Mouse (Mus musculus): ENCODE data around the gene Scube3. TPM values are rescaled to one million over a fixed set of nuclear protein-coding genes. Genes with fewer than 3 reads are reported as not detected.

Gene Scube3
- polyA plus RNA-seq, 1 experiment from 2014 or later = 4.8 TPM

DNA sequence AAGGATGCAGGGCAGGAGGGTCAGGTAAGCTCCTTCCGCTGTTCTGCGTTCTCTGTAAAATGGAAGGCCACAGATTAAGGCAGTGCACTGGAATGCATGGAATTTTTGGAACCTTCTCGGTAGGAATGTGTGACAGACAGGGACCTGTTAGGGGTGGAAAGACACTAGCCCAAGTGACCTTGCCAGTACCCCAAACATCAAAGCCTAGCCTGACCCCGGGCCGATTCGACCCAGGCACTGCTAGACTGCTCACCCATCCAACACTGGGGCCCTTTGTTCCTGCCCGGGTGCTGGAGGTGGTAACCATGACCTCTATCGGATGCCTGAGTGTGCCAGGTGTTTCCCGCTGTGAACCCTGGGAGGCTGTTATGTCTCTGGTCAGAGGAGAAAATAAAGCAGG, 3.3 kb upstream of the Scube3 start:
- Histone ChIP-seq H3K27ac (ENCODE audit: low read length) (no peak overlapping the region), H3K9me3 (ENCODE audit: control insufficient read depth, low read depth, low read length) (no peaks in the 10 kb centered on the region), H3K4me2 (replicated peaks; ENCODE audit: low read depth, low read length) (no peak overlapping the region), H3K36me3 (ENCODE audit: control insufficient read depth, insufficient read depth, low read length) (no peaks in the 10 kb centered on the region), H3K4me1 (ENCODE audit: control insufficient read depth, insufficient read depth, low read length) (peaks cover 6% of the 10 kb centered on the region; the same call in 1 of the 2 replicates), H3K9ac (replicated peaks; ENCODE audit: low read depth, low read length) (no peak overlapping the region), H3K4me3 (ENCODE audit: low read depth, low read length) (no peak overlapping the region), H3K27me3 (ENCODE audit: control insufficient read depth, insufficient read depth, low read length) (no peaks in the 10 kb centered on the region)
- ATAC-seq (ENCODE audit: insufficient number of reproducible peaks, insufficient read depth, low FRiP score, low read depth) = no peak
- WGBS = 52% methylated on average over 9 of the region's 9 CpGs

DNA sequence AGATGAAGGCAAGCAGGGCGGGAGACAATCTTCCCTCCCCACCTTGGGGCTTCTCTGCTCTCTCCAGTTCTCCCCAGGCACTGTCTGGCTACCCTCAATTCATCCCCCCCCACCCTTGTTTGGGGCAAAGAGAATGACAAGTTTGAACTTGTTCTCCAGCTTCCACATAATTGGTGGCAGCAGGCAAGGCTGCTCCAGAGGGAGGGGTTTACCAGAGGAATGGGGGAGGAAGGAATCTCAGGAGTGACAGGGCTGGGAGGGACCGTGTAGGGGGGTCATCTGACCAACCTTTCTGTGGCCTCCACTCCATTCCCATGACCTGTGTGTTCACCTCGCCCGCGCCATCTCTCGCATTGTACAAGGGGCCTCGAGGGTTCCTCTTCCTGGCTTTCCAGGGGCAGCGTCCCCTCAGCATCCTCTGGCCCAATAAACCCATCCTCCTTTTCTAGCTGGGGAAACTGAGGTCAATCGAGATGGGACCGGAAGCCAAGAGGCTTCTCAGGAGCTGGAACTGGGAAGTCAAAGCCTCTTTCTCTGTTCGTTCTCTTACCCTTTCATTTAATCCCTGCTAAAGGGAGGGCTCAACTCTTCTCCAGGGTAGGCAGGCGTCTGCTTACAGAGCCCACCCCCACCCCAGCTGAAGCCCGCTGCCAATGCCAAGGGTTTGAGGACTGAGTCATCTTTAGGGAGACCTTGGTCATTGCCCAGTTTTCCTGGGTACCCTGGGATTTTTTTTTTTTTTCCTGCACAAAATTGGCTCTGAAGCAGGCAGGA, 1.3 kb upstream of the Scube3 start:
- Histone ChIP-seq H3K4me1 (ENCODE audit: control insufficient read depth, insufficient read depth, low read length) (peaks cover 15% of the 10 kb centered on the region), H3K9ac (replicated peaks; ENCODE audit: low read depth, low read length) (no peak overlapping the region), H3K36me3 (ENCODE audit: control insufficient read depth, insufficient read depth, low read length) (no peaks in the 10 kb centered on the region), H3K4me2 (replicated peaks; ENCODE audit: low read depth, low read length) (no peak overlapping the region), H3K9me3 (ENCODE audit: control insufficient read depth, low read depth, low read length) (no peaks in the 10 kb centered on the region), H3K27me3 (ENCODE audit: control insufficient read depth, insufficient read depth, low read length) (no peaks in the 10 kb centered on the region), H3K27ac (ENCODE audit: low read length) (no peak overlapping the region), H3K4me3 (ENCODE audit: low read depth, low read length) (no peak overlapping the region)
- WGBS = 33% methylated on average over 13 of the region's 13 CpGs
- no peak for ATAC-seq (ENCODE audit: insufficient number of reproducible peaks, insufficient read depth, low FRiP score, low read depth)

DNA sequence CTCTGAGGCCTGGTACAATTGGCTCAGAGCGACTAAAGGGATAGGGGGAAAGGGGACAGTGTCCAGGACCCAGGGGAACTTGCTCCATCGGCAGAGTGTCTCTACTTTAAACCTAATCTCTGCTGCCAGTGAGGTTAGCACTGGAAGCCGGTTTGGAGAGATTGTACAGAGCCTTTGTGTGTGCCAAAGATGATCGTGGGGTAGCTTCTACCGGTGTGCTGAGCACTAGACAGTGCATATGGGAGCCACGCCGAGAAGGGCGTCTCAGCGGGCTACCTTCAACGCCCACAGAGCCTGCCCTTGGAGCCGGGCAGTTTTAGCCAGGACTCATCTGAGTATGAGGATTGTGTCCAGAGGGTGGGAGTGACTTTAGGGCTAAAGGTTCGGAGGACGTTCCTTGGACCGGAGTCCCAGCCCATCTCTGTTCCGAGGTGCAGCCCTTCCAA, 713 bp upstream of the Scube3 start:
- Histone ChIP-seq H3K4me3 (ENCODE audit: low read depth, low read length) (peak overlapping the region; percentile 58), H3K4me1 (ENCODE audit: control insufficient read depth, insufficient read depth, low read length) (peaks cover 16% of the 10 kb centered on the region), H3K27ac (ENCODE audit: low read length) (no peak overlapping the region), H3K9ac (replicated peaks; ENCODE audit: low read depth, low read length) (0 out of 2 replicates have a peak overlapping the region, but pooled peaks have one; percentile 49), H3K27me3 (ENCODE audit: control insufficient read depth, insufficient read depth, low read length) (no peaks in the 10 kb centered on the region), H3K9me3 (ENCODE audit: control insufficient read depth, low read depth, low read length) (no peaks in the 10 kb centered on the region), H3K36me3 (ENCODE audit: control insufficient read depth, insufficient read depth, low read length) (no peaks in the 10 kb centered on the region), H3K4me2 (replicated peaks; ENCODE audit: low read depth, low read length) (peak overlapping the region; percentile 94)
- no peak for ATAC-seq (ENCODE audit: insufficient number of reproducible peaks, insufficient read depth, low FRiP score, low read depth)
- whole genome bisulfite sequencing = 6% methylated on average over 15 of the region's 15 CpGs

DNA sequence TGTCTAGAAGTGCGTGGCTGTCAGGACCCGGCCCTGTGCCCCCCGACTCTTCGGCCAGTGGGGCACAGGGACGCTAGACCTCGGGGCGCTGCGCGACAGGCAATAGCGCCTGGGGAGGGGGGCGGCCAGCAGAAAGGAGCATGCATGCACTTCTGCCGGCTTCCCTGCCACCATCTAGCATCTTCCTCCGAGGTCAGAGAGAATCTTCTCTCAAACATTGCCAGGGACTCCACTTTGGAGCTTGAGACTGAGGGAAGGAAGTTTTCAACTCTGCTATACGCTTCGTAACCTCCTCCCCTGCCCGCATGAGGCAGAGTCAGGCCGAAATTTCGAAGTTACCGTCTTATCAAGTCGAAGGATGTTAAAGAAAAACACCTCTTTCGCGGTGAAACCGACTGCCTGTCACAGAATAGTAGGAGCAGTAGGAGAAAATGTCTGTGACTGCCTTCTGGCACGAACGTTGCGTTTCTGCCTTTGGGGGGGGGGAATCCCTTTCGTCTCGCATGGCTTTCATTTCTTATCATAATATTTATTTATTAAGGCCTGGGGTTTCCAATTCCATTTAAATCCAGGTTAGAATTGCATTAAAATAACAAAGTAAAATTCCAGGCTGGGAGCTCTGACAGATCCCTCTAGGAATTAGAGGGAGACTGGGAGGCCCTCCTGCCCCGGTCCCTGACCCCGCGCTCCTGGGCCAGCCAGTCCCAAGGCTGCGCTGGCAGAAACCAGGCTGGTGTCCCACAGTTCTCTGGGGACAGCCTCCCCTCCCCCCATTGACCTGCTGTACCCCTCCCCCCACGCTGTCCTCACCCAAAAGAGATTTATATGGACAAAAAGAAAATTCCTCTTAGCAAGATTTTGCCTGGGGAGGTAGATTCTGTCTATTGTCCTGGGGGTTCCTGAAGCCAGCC, 1.0 kb downstream of the Scube3 start:
- Histone ChIP-seq H3K4me1 (ENCODE audit: control insufficient read depth, insufficient read depth, low read length) (peaks cover 18% of the 10 kb centered on the region), H3K36me3 (ENCODE audit: control insufficient read depth, insufficient read depth, low read length) (no peaks in the 10 kb centered on the region), H3K27ac (ENCODE audit: low read length) (no peak overlapping the region), H3K4me2 (replicated peaks; ENCODE audit: low read depth, low read length) (peak overlapping the region; percentile 94), H3K9me3 (ENCODE audit: control insufficient read depth, low read depth, low read length) (no peaks in the 10 kb centered on the region), H3K4me3 (ENCODE audit: low read depth, low read length) (peak overlapping the region; percentile 58), H3K27me3 (ENCODE audit: control insufficient read depth, insufficient read depth, low read length) (no peaks in the 10 kb centered on the region), H3K9ac (replicated peaks; ENCODE audit: low read depth, low read length) (peak overlapping the region; percentile 49)
- 2% methylated on average over 33 of the region's 33 CpGs for WGBS
- no peak for ATAC-seq (ENCODE audit: insufficient number of reproducible peaks, insufficient read depth, low FRiP score, low read depth)

DNA sequence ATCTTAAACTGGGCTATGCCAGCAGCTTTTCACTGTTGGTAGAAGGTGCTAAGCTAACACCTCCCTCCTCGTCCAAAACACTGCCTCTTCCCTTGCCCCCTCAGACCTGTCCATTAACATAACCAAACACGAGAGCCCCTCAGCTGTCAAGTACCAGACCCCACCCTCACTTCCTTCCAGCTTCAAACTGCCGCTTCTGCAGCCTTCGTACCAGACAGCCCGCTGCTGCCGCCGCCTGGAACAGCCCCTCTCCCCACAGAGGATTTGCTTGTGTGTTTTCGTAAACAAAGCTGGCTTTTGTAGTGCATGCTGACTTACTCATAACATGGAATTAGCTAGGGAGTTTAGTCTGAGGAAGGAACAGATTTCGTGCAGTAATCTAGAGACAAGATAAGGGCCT, 1.8 kb downstream of the Scube3 start:
- Histone ChIP-seq H3K4me2 (replicated peaks; ENCODE audit: low read depth, low read length) (peak overlapping the region; percentile 94), H3K4me3 (ENCODE audit: low read depth, low read length) (no peak overlapping the region)

DNA sequence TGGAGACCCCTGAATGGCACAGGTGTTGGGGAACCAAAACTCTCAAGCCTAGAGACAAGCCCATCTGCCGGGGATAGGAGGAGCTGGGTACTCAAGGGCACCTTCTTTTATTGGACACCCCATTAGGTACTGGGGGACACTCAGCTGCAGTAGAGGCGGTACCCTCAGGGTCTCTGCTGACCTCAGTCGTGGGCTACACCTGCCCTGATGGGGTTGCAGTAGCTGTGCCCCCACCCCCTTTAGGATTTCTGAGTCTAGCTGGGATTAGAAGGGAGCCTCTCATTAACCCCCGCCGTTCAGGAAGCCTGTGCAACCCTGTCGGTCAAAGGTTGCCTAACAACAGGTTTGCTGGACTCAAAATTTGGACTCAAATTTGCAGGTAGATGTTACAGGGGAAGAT, 2.3 kb downstream of the Scube3 start:
- Histone ChIP-seq H3K4me3 (ENCODE audit: low read depth, low read length) (no peak overlapping the region), H3K4me2 (replicated peaks; ENCODE audit: low read depth, low read length) (peak overlapping the region; percentile 94), H3K9ac (replicated peaks; ENCODE audit: low read depth, low read length) (no peak overlapping the region), H3K27me3 (ENCODE audit: control insufficient read depth, insufficient read depth, low read length) (no peaks in the 10 kb centered on the region), H3K4me1 (ENCODE audit: control insufficient read depth, insufficient read depth, low read length) (peaks cover 18% of the 10 kb centered on the region), H3K27ac (ENCODE audit: low read length) (no peak overlapping the region), H3K9me3 (ENCODE audit: control insufficient read depth, low read depth, low read length) (no peaks in the 10 kb centered on the region), H3K36me3 (ENCODE audit: control insufficient read depth, insufficient read depth, low read length) (no peaks in the 10 kb centered on the region)
- no peak for ATAC-seq (ENCODE audit: insufficient number of reproducible peaks, insufficient read depth, low FRiP score, low read depth)
- 16% methylated on average over 6 of the region's 6 CpGs for WGBS

More for the DNA sequence above, 1.8 kb downstream of the Scube3 start:
- peaks cover 18% of the 10 kb centered on the region for H3K4me1 ChIP-seq (ENCODE audit: control insufficient read depth, insufficient read depth, low read length)
- no peak overlapping the region for H3K9ac ChIP-seq (replicated peaks; ENCODE audit: low read depth, low read length)
- 4% methylated on average over 9 of the region's 9 CpGs for WGBS
- H3K36me3 ChIP-seq (ENCODE audit: control insufficient read depth, insufficient read depth, low read length) = no peaks in the 10 kb centered on the region
- H3K27ac ChIP-seq (ENCODE audit: low read length) = no peak overlapping the region
- no peaks in the 10 kb centered on the region for H3K9me3 ChIP-seq (ENCODE audit: control insufficient read depth, low read depth, low read length)
- no peak for ATAC-seq (ENCODE audit: insufficient number of reproducible peaks, insufficient read depth, low FRiP score, low read depth)
- no peaks in the 10 kb centered on the region for H3K27me3 ChIP-seq (ENCODE audit: control insufficient read depth, insufficient read depth, low read length)

DNA sequence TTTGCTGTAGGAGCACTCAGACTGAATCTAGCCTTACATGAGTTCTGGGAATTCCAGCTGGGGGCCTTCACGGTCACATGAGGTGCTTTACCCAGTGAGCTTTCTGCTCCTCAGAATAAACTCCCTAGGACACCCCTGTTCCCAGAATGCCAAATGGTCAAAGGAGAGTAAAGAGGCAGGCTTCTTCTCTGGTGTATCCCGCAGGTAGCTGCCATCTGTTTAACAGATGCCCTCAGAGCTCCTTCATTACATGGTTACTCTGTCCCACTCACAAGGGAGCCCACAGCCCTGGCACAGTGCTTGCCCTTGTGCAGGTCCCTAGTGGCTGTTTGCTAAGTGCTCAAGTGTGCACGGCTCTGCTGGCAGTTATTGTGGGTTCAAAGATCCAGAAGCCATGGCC, 6.3 kb downstream of the Scube3 start:
- ATAC-seq (ENCODE audit: insufficient number of reproducible peaks, insufficient read depth, low FRiP score, low read depth) = no peak
- peaks cover 14% of the 10 kb centered on the region for H3K4me1 ChIP-seq (ENCODE audit: control insufficient read depth, insufficient read depth, low read length)
- H3K27ac ChIP-seq (ENCODE audit: low read length) = no peak overlapping the region
- 71% methylated on average over 3 of the region's 3 CpGs for WGBS
- H3K36me3 ChIP-seq (ENCODE audit: control insufficient read depth, insufficient read depth, low read length) = no peaks in the 10 kb centered on the region
- no peak overlapping the region for H3K4me3 ChIP-seq (ENCODE audit: low read depth, low read length)
- no peaks in the 10 kb centered on the region for H3K9me3 ChIP-seq (ENCODE audit: control insufficient read depth, low read depth, low read length)
- no peak overlapping the region for H3K9ac ChIP-seq (replicated peaks; ENCODE audit: low read depth, low read length)
- H3K4me2 ChIP-seq (replicated peaks; ENCODE audit: low read depth, low read length) = no peak overlapping the region
- H3K27me3 ChIP-seq (ENCODE audit: control insufficient read depth, insufficient read depth, low read length) = no peaks in the 10 kb centered on the region

DNA sequence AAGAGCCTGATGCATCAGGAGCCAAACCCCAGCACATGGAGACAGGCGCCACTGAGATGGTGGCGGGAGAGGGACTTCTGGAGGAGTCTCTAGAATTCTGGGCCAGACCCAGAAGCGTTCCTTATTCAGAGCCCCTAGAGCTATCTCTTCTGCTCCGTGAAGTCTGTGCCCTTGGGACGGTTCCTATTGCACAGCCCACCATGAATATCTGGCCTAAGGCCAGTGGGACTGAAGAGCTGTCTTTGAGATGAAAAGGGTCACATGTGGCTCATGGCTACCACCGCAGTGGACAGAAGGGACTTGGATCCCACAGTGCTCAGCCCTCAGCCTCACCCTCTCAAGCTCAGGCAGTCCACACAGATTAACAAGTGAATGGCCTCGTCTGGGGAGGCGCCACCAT, 7.8 kb downstream of the Scube3 start:
- no peaks in the 10 kb centered on the region for H3K27me3 ChIP-seq (ENCODE audit: control insufficient read depth, insufficient read depth, low read length)
- WGBS = 71% methylated on average over 8 of the region's 8 CpGs
- no peak overlapping the region for H3K4me3 ChIP-seq (ENCODE audit: low read depth, low read length)
- peaks cover 8% of the 10 kb centered on the region; the same call in 1 of the 2 replicates for H3K4me1 ChIP-seq (ENCODE audit: control insufficient read depth, insufficient read depth, low read length)
- no peak for ATAC-seq (ENCODE audit: insufficient number of reproducible peaks, insufficient read depth, low FRiP score, low read depth)
- no peak overlapping the region for H3K4me2 ChIP-seq (replicated peaks; ENCODE audit: low read depth, low read length)
- no peak overlapping the region for H3K27ac ChIP-seq (ENCODE audit: low read length)
- H3K9ac ChIP-seq (replicated peaks; ENCODE audit: low read depth, low read length) = no peak overlapping the region
- no peaks in the 10 kb centered on the region for H3K9me3 ChIP-seq (ENCODE audit: control insufficient read depth, low read depth, low read length)
- no peaks in the 10 kb centered on the region for H3K36me3 ChIP-seq (ENCODE audit: control insufficient read depth, insufficient read depth, low read length)

All from stomach, embryonic 14.5 days (tissue).